Mouse (Mus musculus): ENCODE measurements around the gene Reln.

Reln gene

DNA sequence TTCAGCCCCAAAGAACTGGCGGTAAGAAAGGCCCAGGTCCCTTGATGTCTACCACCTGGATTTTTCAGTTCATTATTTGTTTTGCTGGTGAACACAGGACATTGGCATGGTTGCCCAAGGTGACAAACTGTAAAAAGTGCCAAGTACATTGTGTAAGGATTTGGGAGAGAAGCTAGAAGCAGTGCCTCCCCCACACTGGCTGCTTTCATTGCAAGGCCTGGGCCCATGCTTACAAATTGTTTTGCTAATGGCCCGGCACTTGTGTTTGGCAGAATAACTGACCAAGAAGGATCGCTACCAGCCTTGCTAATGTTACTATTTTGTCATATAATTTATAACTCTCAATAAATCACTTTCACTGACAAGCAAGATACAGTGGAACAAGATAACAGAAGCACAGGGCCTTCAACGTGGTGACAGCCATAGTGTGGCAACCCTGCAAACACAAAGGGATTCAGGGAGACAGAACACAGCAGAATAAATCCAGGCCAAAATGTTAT, 425.2 kb downstream of the Reln start:
- no peak for DNase-seq

- DNase-seq = no peak
These were observed 428.5 kb downstream of the Reln start for GRCm38 (mm10) chr5:21915973-21916372.

GRCm38 (mm10) chr5:21914776-21915175, 429.7 kb downstream of the Reln start:
- DNase-seq = no peak

GRCm38 (mm10) chr5:21912835-21913530, 431.5 kb downstream of the Reln start:
- DNase-seq = no peak

DNA sequence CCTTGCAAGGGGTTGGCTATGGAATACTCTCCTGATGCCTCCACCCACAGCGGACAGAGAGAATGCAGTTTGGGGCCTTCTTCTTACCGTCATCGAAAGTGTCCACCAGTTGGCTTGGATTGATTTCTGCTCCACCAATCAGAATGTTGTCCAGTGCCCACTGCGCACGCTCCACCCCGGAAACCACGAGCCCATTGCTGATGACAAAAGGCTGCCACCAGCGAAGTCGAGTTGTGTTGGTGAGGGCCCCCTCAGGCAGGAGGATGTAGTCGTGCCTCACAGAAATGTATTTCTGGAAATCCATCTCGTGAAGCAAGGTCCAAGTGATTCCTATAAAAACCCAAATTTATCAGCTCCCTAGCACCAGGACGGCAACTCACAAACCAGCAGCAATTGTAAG, 433.8 kb downstream of the Reln start:
- no peak for DNase-seq

DNA sequence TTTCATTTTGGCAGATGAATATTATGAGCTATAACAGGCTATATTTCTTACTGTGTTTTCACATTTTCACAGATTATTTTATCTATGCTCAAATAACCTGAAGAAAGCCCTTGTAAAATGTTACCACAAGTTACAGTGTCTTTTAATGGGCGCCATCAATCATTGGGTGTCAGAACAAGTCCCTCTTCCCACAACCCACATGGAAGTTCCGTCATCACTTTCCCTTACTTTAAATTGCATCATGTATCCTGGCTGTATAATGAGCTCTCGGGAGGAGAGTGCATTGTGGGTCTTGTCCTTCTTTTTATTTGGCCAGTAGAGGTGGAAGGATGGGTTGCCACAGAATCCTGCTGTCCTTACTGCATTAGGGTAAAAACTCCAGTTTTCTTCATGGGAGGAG, 434.8 kb downstream of the Reln start:
- DNase-seq = no peak

GRCm38 (mm10) chr5:21901411-21901810, 443.1 kb downstream of the Reln start:
- DNase-seq = no peak

DNA sequence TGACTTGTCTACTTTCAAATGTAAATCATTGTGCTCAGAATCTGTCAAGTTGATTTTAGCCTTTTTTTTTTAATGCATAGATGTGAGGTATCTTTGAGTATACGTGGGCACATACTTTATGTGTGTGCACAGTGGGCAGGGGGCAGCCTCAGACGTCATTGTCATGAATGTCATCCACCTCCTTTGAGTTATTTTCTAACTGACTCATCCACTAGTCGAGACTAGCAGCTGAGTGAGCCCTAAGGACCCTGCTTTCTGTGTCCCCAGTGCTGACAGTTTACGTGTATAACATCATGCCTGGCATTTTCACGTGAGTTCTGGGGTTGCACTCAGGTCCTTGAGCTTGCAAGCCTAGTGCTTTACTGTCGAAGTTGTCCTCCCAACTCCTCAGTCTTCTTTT, 443.6 kb downstream of the Reln start:
- no peak for DNase-seq

DNA sequence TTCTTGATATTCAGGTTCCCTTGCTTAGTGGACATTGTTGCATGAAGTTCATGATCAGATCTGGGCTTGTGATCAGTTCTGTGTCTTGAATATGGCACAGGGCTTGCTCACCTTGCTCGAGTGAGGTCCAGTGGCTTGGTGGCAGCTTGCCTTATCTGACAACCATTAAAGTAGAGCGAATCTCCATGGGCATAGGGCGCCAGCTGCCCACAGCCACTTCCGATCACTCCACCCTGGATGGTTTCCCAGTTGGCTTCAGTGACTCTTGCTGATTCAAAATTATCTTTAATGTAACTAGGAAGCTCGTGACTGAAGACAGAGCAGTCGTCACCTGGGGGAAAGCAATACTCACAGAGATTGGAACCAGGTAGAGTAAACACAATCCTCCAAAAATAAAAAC, 445.6 kb downstream of the Reln start:
- no peak for DNase-seq

- DNase-seq = no peak
These were observed 447.9 kb downstream of the Reln start for GRCm38 (mm10) chr5:21896586-21896985.

DNA sequence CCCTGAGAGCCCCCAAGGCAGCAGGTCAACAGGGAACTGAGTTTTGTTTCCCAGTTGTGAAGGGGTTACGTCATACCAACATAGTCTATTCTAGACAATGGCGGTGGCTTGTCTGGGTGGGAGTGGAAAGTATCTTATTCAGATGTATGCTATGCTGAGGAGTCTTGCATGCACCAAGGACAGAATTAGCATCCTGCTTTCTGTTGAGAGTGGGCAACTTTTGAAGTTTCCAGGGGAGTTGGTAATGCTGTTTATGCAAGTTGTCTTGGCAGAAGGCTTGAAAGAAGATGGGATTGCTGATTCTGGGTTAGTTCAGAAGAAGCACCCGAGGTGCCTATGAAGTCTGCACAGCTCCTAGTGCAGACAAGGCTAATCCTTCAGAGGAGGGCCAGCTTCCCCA, 450.3 kb downstream of the Reln start:
- no peak for DNase-seq

GRCm38 (mm10) chr5:21866750-21867149, 477.8 kb downstream of the Reln start:
- no peak for DNase-seq

GRCm38 (mm10) chr5:21866311-21866712, 478.2 kb downstream of the Reln start:
- no peak for DNase-seq

DNA sequence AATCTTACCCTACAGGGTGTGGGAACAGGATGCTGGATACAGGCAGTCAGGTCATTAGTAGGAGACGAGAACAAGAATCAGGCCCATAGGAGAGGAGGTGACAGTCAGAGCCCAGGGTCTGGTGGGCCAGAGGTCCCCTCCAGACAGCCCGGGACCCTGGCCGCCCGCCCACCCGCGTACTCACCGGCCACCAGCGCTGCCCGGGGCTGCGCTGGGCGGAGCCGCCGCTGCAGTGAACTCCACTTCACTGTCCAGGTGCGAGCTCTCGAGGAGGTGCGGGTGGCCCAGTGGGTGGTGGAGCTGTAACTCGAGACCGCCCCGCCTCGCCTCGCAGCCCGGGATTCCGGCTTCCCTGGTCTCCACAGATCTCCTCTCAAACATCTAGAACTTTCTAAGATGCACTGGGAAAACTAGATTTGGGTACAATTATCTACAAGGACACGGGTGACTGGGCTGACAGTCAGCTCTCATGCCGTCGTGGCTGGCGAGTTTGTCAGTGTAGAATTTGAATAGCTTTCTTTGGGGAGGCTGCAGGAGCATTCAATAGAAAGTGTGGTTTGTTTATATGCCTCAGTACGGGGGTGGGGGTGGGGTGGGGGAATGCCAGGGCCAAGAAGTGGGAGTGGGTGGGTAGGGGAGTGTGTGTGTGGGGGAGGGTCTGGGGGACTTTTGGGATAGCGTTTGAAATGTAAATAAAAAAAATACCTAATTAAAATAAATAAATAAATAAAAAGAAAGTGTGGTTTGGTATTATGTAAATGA, 479.0 kb downstream of the Reln start, which contains the start of gene Slc26a5:
Slc26a5 (minus strand) TSS at position 259 of the 762 bp plus-strand sequence.
- DNase-seq = no peak

DNA sequence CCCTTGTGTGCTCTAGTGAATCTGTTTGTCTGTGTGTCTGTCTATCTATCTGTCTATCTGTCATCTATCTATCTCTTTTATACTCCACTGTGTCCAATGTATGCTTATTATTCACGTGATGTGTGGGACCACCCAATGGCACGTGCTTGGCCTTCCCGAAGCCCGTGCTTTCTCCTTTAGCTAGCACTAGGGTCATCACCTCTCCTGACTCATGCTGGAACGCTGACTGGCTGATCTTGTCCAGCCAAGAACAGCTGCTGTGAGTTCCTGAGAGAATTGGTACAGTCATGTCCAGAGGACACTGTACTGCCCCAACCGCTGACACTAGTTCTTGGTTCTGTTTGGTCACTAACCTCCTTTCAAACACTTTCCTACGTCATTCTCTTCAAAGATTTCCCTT, 485.8 kb downstream of the Reln start:
- no peak for DNase-seq

GRCm38 (mm10) chr5:21851679-21852340, 492.7 kb downstream of the Reln start:
- DNase-seq = no peak

- no peak for DNase-seq
These were observed 497.1 kb downstream of the Reln start for GRCm38 (mm10) chr5:21847438-21847837.

DNA sequence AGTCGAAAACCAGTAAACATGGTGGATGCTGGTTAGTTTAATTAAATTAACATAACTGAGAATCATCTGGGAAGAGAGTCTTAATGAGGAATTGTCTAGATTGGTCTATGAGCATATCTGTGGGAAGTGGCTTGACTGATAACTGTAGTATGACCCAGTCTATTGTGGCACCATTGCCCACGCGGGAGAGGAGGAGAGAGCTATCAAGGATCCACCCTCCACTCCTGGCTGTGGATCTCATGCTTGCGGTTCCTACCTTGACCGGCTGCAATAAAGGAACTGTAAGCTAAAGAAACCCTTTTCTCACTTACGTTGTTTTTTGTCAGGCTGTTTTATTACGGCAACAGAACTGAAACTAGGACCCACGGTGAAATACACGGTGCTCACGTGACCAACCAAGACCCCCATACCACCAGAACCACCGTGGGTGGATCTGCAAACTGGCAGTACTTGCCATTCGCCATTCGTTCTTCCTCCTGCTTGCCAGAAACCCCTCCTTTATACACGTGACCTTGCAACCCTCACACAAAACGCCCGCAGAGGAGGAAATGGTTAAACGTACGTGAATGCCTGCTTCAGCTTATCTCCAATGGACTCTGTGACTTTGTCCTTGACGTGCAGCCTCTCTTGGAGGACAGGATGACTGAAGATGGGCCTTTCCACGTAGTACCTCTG, 497.7 kb downstream of the Reln start:
- DNase-seq = no peak

DNA sequence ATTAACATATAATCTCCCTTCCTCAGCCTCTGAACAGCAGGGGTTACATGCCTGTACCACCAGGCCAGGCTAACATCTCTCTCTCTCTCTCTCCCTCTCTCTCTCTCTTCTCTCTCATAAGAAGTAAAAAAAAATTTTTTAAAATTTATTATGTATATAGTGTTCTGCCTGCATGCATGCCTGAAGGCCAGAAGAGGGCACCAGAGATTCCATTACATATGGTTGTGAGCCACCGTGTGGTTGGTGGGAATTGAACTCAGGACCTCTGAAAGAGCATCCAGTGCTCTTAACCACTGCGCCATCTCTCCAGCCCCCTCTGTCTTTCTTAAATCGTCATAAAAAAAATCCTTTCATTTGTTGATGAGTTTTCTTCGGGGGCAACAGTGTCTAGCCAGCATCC, 499.8 kb downstream of the Reln start:
- DNase-seq = no peak

All from thymus, postnatal 14 days (tissue).